24 mouse cellular contexts compared by ENCODE assay signal in genomic region chr17:62765165-62765564, GRCm38 (mm10).
"Had no signal": no experiment of that assay in that cellular context is flagged by ENCODE, and none has a peak within 500 bp of the region (broad histone marks: within the 10 kb centered on the region; RNA-seq: fewer than 3 reads in every experiment).

No protein-coding gene starts in this region.

- H3K27ac ChIP-seq: heart, adult 2 months; heart, embryonic 10.5 days; hindbrain, embryonic 10.5 days; hindbrain, embryonic 12.5 days; hindbrain, embryonic 14.5 days; limb, embryonic 13.5 days; limb, embryonic 15.5 days; liver, embryonic 12.5 days; liver, embryonic 14.5 days had no signal

- DNase-seq: gastrocnemius, postnatal 14 days; gastrocnemius, postnatal 36 days; heart, adult 2 months; heart, postnatal 10 days; heart, postnatal 4 days; kidney, adult 18-20 months; kidney, adult 8-10 months; kidney, postnatal 14 days; kidney, postnatal 36 days; layer of hippocampus, adult 9-11 months; layer of hippocampus, postnatal 36 days; left cerebral cortex, postnatal 4 days had no signal

- H3K9ac ChIP-seq: heart, embryonic 12.5 days; hindbrain, embryonic 12.5 days; hindbrain, embryonic 14.5 days; limb, embryonic 13.5 days; limb, embryonic 15.5 days; liver, embryonic 12.5 days; liver, embryonic 14.5 days had no signal

- H3K9me3 ChIP-seq: heart, embryonic 10.5 days; heart, embryonic 12.5 days; hindbrain, embryonic 10.5 days; hindbrain, embryonic 12.5 days; limb, embryonic 13.5 days; limb, embryonic 15.5 days; liver, embryonic 12.5 days had no signal

- H3K36me3 ChIP-seq: heart, embryonic 10.5 days; heart, embryonic 12.5 days; hindbrain, embryonic 10.5 days; hindbrain, embryonic 12.5 days; limb, embryonic 13.5 days; limb, embryonic 15.5 days; liver, embryonic 12.5 days had no signal

- H3K4me3 ChIP-seq: heart, adult 2 months; heart, embryonic 10.5 days; heart, embryonic 12.5 days; hindbrain, embryonic 10.5 days; hindbrain, embryonic 12.5 days; limb, embryonic 13.5 days; limb, embryonic 15.5 days; liver, embryonic 12.5 days had no signal

- ATAC-seq: hindbrain, embryonic 16.5 days; inflammation-experienced regulatory T-cells, adult 6 months; intestine, postnatal 0 days; liver, embryonic 12.5 days had no signal

- H3K27me3 ChIP-seq: heart, embryonic 12.5 days; hindbrain, embryonic 12.5 days; limb, embryonic 13.5 days; limb, embryonic 15.5 days; liver, embryonic 12.5 days had no signal

- H3K4me1 ChIP-seq: liver, embryonic 12.5 days had no signal
